8 mouse cellular contexts compared by ENCODE assay signal in genomic region chr19:57359701-57360326, GRCm38 (mm10). TPM values are rescaled to one million over a fixed set of nuclear protein-coding genes. Genes with fewer than 3 reads are reported as not detected.
DNase-seq lines count a peak whose midpoint lies in the region; ATAC-seq and TF ChIP-seq lines count a peak whose summit lies in the region.

No protein-coding gene starts in this region.

- H3K4me1 ChIP-seq in hindbrain, embryonic 10.5 days (replicated peaks): peaks cover 67% of the 10 kb centered on the region
- peaks cover 13 to 58% of the 10 kb centered on the region in 2 experiments for H3K4me1 ChIP-seq in liver, embryonic 14.5 days (replicated peaks; ENCODE audit: control insufficient read depth in 2 of 2, insufficient read depth in 2 of 2, low read length in 1 of 2)

- no peaks in the 10 kb centered on the region for H3K9me3 ChIP-seq in hindbrain, embryonic 10.5 days
- H3K9me3 ChIP-seq in liver, embryonic 14.5 days (ENCODE audit: control insufficient read depth, low read length): no peaks in the 10 kb centered on the region

- DNase-seq in cerebellum, adult 11 months: peak; percentile 32
- no peak for DNase-seq in cerebellum, adult 9-10 months
- peak; percentile 35 to 37 for DNase-seq in B cell, adult 2 months
- peak; percentile 36 to 60 for DNase-seq in cerebellum, postnatal 25 days
- no peak for DNase-seq in hindbrain, embryonic 10.5 days (ENCODE audit: low spot score)
- no peak for DNase-seq in liver, embryonic 14.5 days (ENCODE audit: low read depth in 3 of 3, low spot score in 3 of 3)
- peak; percentile 31 for DNase-seq in thymus, postnatal 0 days (ENCODE audit: low spot score)
- no peak for DNase-seq in right cerebral cortex, postnatal 36 days (ENCODE audit: low spot score in 2 of 2)

- H3K36me3 ChIP-seq in hindbrain, embryonic 10.5 days: no peaks in the 10 kb centered on the region
- no peaks in the 10 kb centered on the region for H3K36me3 ChIP-seq in liver, embryonic 14.5 days (replicated peaks; ENCODE audit: control insufficient read depth, insufficient read depth, low read depth)

- peak overlapping the region; percentile 81 for H3K4me3 ChIP-seq in hindbrain, embryonic 10.5 days
- peak overlapping the region; percentile 68 to 94 for H3K4me3 ChIP-seq in liver, embryonic 14.5 days (ENCODE audit: insufficient read depth in 1 of 2, low read depth in 2 of 2, low read length in 2 of 2)

- WGBS in hindbrain, embryonic 10.5 days: 58% methylated on average over 10 of the region's 10 CpGs
- WGBS in liver, embryonic 14.5 days (ENCODE audit: insufficient replicate concordance): 9% methylated on average over 10 of the region's 10 CpGs

- no peaks in the 10 kb centered on the region for H3K27me3 ChIP-seq in hindbrain, embryonic 10.5 days (ENCODE audit: insufficient read depth, poor library complexity, severe bottlenecking)
- no peaks in the 10 kb centered on the region for H3K27me3 ChIP-seq in liver, embryonic 14.5 days (ENCODE audit: control insufficient read depth, insufficient read depth, low read length)

- H3K4me2 ChIP-seq in liver, embryonic 14.5 days (ENCODE audit: low read depth): peak overlapping the region; percentile 91

- ATAC-seq in liver, embryonic 14.5 days (ENCODE audit: insufficient read depth): no peak

- no peak for TF ChIP-seq EP300 in liver, embryonic 14.5 days (IDR thresholded peaks at IDR 0.05; ENCODE audit: low read depth)

- H3K27ac ChIP-seq in hindbrain, embryonic 10.5 days: peak overlapping the region; percentile 99
- H3K27ac ChIP-seq in liver, embryonic 14.5 days: peak overlapping the region; percentile 78

- TF ChIP-seq CTCF in liver, embryonic 14.5 days (IDR thresholded peaks at IDR 0.05; ENCODE audit: low read depth): peak; percentile 21; the same call in 1 of the 2 replicates

- peak overlapping the region; percentile 41 for H3K9ac ChIP-seq in liver, embryonic 14.5 days (replicated peaks)

RNA-seq across cellular contexts. Expression of gene Fam160b1, which starts 0.7 kb away (rescaled TPM):
- polyA plus RNA-seq in hindbrain, embryonic 10.5 days (2016; fragmentation: Nextera tagmentation; extraction: Ambion mirVana): 10.8 and 12.8 TPM in 2 replicates
- 4.8 and 5.1 TPM in 2 replicates for polyA plus RNA-seq in liver, embryonic 14.5 days (2012; rRNA removed)
- polyA plus RNA-seq in liver, embryonic 14.5 days (2014; fragmentation: Nextera tagmentation; extraction: Ambion mirVana): 5.4 and 6.4 TPM in 2 replicates
- 14.3 and 17.0 TPM in 2 replicates for polyA plus RNA-seq in thymus, postnatal 0 days (2015; fragmentation: Nextera tagmentation; extraction: Ambion mirVana)

RNA-seq across cellular contexts. Expression of gene Ablim1, which starts 45.1 kb away (rescaled TPM):
- 16.1 and 17.7 TPM in 2 replicates for polyA plus RNA-seq in hindbrain, embryonic 10.5 days (2016; fragmentation: Nextera tagmentation; extraction: Ambion mirVana)
- polyA plus RNA-seq in liver, embryonic 14.5 days (2012; rRNA removed): 2.8 and 3.0 TPM in 2 replicates
- polyA plus RNA-seq in liver, embryonic 14.5 days (2014; fragmentation: Nextera tagmentation; extraction: Ambion mirVana): 4.7 and 6.3 TPM in 2 replicates
- 148 and 166 TPM in 2 replicates for polyA plus RNA-seq in thymus, postnatal 0 days (2015; fragmentation: Nextera tagmentation; extraction: Ambion mirVana)

Comparison
In these comparisons a context has a peak if more than half of its experiments do, and no peak if none do; other contexts are left out.
1. DNase-seq: peak in cerebellum, adult 11 months (single experiment), B cell, adult 2 months (2 of 2), cerebellum, postnatal 25 days (2 of 2) and thymus, postnatal 0 days (single experiment); none in cerebellum, adult 9-10 months (single experiment), hindbrain, embryonic 10.5 days (single experiment), liver, embryonic 14.5 days (0 of 3) and right cerebral cortex, postnatal 36 days (0 of 2).